Mouse (Mus musculus): ENCODE measurements at regions not wholly inside any gene's neighbourhood (a gene's known extent, or its start where the extent isn't known, plus 50 kb on each side); places are given as distances from the start of the nearest gene placed in this dataset.

DNA sequence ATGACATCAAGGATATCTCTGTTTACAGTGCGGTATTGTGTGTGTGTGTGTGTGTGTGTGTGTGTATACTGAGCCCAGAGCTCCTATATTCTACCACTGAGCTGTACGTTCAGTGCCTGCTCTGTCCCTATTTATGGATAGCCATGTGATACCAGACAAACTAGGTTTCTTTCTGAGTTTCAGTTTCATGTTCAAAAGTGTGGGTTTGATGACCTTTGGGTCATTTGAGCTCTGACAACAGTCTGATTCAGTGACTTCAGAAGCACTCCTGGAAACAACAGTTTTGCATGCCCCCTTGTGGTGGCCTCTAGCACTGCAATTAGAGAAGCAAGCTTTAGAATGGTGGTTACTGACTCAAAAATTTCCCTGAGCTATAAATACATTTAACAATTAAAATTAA is 50.9 kb upstream of the Tent2 start:
- DNase-seq (ENCODE audit: low spot score in 2 of 2): peak; percentile 81 to 85

DNA sequence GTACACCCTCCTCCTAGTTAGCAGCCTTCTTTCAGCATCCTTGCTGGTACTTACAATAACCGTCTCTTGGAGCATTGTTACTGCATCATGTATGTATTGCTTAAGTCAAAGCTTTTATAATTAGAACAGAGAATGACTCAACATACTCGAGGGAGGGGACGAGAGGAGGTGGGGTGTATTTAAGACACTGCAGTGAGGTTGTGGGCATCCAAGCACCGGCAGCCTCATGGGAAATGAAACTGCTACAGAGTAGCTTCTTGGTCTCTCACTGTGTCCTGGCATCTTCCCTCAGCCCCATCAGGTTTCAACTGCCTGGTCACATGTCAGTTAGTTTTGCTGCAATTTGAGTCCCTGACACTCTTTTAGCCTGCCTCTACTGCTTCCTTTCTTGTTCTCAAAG is 50.7 kb upstream of the Homer1 start:
- DNase-seq (ENCODE audit: low spot score in 2 of 2): peak in 1 of 2 experiments; percentile 14

All from natural killer cell, adult 2 months (primary cell).